Mouse (Mus musculus): ENCODE results near the gene Susd5. TPM values are rescaled to one million over a fixed set of nuclear protein-coding genes. Genes with fewer than 3 reads are reported as not detected.
A peak's percentile ranks its signal among the peaks of the same experiment; 100 is the strongest.

Gene Susd5
- 9.7 and 17.2 TPM in 2 replicates for polyA plus RNA-seq (2015; fragmentation: Nextera tagmentation; extraction: Ambion mirVana)

DNA sequence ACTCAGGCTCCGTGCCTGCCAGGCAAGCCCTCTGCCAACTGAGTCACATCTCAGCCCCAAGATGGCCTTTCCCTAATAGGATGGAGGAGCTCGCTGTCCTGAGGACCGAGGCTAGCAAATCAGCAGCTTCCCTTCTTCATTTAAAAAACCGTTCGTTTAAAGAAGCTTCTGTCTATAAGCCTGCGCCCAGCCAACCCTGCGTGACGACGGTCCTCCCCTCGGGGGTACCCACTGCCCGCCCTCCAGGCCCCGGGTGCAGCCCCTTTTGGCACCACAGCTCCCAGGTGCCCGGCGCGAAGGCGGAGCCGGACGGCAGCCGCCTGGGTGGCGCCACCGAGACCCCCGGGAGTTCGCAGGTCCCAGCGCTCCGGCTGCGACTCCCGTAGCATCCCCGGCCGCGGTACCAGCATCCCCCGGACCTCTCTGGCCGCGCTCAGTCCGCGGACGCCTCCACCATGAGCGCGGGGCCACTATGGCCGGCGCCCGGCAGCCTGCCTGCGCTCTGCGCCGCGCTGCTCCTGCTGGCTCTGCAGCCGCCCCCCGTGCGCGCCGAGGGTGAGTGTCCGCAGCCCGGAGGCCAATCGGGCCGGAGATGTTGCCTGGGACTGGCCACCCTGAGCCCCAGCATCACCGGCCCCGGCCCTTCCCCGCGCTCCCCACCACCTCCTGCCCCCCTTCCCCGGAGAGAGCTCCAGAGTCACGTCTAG, at the start of gene Susd5:
Gene Susd5 (plus strand): TSS at position 51 of the 707 bp plus-strand sequence.
- Histone ChIP-seq H3K27ac (replicated peaks) (no peak within 1 kb of the TSS), H3K4me2 (replicated peaks) (peak within 1 kb of the TSS; percentile 87), H3K4me1 (peaks cover 10% of the 10 kb centered on the region), H3K27me3 (peaks cover 34% of the 10 kb centered on the region), H3K4me3 (replicated peaks) (peak within 1 kb of the TSS; percentile 51), H3K9me3 (replicated peaks) (no peaks in the 10 kb centered on the region), H3K36me3 (no peaks in the 10 kb centered on the region), H3K9ac (peak within 1 kb of the TSS; percentile 26; the same call in 1 of the 2 replicates)
- WGBS = under 1% methylated on average over 60 of the region's 60 CpGs
- peak; percentile 76 for ATAC-seq (ENCODE audit: insufficient number of reproducible peaks, low FRiP score, low TSS enrichment, low read depth)

DNA sequence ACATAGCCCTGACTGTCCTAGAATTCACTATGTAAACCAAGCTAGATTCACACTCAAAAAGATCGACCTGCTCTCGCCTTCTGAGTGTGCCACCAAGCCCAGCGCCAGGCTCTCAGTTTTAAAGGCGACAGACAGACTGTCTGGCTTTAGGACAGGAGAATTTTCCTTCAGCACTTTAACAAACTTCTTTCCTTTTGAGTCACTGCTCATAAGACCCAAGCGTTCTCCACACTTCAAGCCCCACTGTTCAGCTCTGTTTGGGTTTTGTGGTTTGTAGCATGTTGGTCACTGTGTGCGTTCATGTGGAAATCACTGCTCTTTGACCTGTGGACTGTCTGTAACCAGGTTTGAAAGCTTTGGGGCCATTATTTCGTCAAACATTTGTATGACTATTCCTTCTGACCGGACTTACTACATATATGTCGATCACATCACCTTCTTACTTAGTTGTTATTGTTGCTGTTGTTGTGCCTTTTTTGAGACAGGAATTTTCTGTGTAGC, 49.0 kb upstream of the Susd5 start:
- Histone ChIP-seq H3K27ac (replicated peaks) (no peak overlapping the region), H3K9me3 (replicated peaks) (no peaks in the 10 kb centered on the region), H3K9ac (no peak overlapping the region), H3K27me3 (no peaks in the 10 kb centered on the region), H3K4me3 (replicated peaks) (no peak overlapping the region), H3K4me2 (replicated peaks) (no peak overlapping the region), H3K36me3 (no peaks in the 10 kb centered on the region), H3K4me1 (no peaks in the 10 kb centered on the region)
- no peak for ATAC-seq (ENCODE audit: insufficient number of reproducible peaks, low FRiP score, low TSS enrichment, low read depth)
- WGBS = 91% methylated on average over 9 of the region's 9 CpGs

DNA sequence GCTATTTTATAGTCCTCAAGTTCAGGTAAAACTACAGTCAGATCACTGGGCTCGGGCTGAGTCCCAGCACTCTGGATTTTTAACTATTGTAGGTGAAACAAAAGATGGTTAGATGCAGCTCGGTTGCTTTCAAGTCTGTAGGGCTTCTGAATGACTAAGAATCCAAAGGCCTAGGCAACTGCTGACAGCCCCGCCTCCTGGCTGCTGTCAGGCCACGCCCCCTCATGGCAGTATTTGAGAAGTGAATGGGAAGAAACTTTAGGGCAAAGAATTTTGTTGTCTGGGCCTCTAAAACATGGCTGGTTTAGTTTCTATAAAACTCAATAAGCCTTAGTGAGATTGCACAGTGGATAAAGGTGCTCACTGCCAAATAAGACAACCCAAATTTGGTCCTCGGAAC, 47.4 kb upstream of the Susd5 start:
- Histone ChIP-seq H3K9ac (no peak overlapping the region), H3K4me3 (replicated peaks) (no peak overlapping the region), H3K27ac (replicated peaks) (no peak overlapping the region), H3K27me3 (no peaks in the 10 kb centered on the region), H3K9me3 (replicated peaks) (no peaks in the 10 kb centered on the region), H3K4me2 (replicated peaks) (no peak overlapping the region), H3K4me1 (no peaks in the 10 kb centered on the region), H3K36me3 (no peaks in the 10 kb centered on the region)
- no peak for ATAC-seq (ENCODE audit: insufficient number of reproducible peaks, low FRiP score, low TSS enrichment, low read depth)
- WGBS = 53% methylated on average over 5 of the region's 5 CpGs

GRCm38 (mm10) chr9:114011203-114011602, 45.7 kb upstream of the Susd5 start:
- H3K9ac ChIP-seq = no peak overlapping the region
- no peak overlapping the region for H3K4me2 ChIP-seq (replicated peaks)
- 67% methylated on average over 18 of the region's 18 CpGs for WGBS
- H3K4me1 ChIP-seq = no peaks in the 10 kb centered on the region
- no peak for ATAC-seq (ENCODE audit: insufficient number of reproducible peaks, low FRiP score, low TSS enrichment, low read depth)
- H3K36me3 ChIP-seq = no peaks in the 10 kb centered on the region
- no peak overlapping the region for H3K27ac ChIP-seq (replicated peaks)
- H3K4me3 ChIP-seq (replicated peaks) = no peak overlapping the region
- H3K27me3 ChIP-seq = no peaks in the 10 kb centered on the region
- H3K9me3 ChIP-seq (replicated peaks) = no peaks in the 10 kb centered on the region

DNA sequence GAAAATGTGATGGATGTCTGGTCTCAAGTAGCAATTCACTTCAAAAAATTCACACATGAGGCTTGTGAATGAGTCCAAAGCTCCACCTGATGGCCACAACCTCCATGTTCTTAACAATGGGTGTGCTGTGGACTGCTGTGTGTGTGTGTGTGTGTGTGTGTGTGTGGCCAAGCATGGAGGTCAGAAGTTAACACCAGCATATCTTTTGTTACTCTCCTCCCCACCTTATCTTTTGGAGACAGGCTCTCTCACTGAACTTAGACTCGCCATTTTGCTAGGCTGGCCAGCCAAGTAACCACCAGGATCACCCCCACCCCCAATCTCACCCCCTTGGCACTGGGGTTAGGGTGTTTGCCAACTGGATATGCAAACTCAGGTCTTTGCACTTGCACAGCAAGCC, 42.9 kb upstream of the Susd5 start:
- no peaks in the 10 kb centered on the region for H3K9me3 ChIP-seq (replicated peaks)
- no peaks in the 10 kb centered on the region for H3K27me3 ChIP-seq
- H3K4me1 ChIP-seq = no peaks in the 10 kb centered on the region
- H3K27ac ChIP-seq (replicated peaks) = no peak overlapping the region
- no peak overlapping the region for H3K4me2 ChIP-seq (replicated peaks)
- no peak overlapping the region for H3K4me3 ChIP-seq (replicated peaks)
- ATAC-seq (ENCODE audit: insufficient number of reproducible peaks, low FRiP score, low TSS enrichment, low read depth) = no peak
- H3K36me3 ChIP-seq = no peaks in the 10 kb centered on the region
- 95% methylated on average over 1 of the region's 1 CpGs for WGBS
- no peak overlapping the region for H3K9ac ChIP-seq

- no peaks in the 10 kb centered on the region for H3K36me3 ChIP-seq
- ATAC-seq (ENCODE audit: insufficient number of reproducible peaks, low FRiP score, low TSS enrichment, low read depth) = no peak
- no peak overlapping the region for H3K4me3 ChIP-seq (replicated peaks)
- no peaks in the 10 kb centered on the region for H3K4me1 ChIP-seq
- no peaks in the 10 kb centered on the region for H3K9me3 ChIP-seq (replicated peaks)
- 91% methylated on average over 4 of the region's 4 CpGs for WGBS
- H3K9ac ChIP-seq = no peak overlapping the region
- no peak overlapping the region for H3K4me2 ChIP-seq (replicated peaks)
- H3K27ac ChIP-seq (replicated peaks) = no peak overlapping the region
- no peaks in the 10 kb centered on the region for H3K27me3 ChIP-seq
Measured at GRCm38 (mm10) chr9:114015724-114016123, 41.2 kb upstream of the Susd5 start.

DNA sequence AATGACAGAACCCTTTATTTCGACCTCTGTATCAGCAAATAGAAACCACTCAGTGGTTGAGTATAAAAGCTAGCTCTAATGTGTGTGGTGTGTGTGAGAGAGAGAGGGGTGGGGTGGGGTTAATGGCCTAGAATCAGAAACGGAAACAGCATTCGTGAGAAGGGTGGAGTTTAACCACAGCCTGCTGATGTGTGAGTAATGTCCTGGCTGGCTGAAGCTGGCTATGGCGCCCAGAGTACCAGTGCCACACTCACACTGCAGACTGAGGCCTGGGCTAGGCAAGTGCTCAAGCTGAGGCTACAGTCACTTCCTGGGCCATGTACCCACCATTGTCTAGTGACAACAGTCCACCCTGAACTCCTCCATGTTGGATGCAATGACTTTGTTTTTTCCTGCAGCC, 40.5 kb upstream of the Susd5 start:
- no peak overlapping the region for H3K4me3 ChIP-seq (replicated peaks)
- no peak overlapping the region for H3K9ac ChIP-seq
- no peaks in the 10 kb centered on the region for H3K36me3 ChIP-seq
- H3K27ac ChIP-seq (replicated peaks) = no peak overlapping the region
- no peaks in the 10 kb centered on the region for H3K27me3 ChIP-seq
- 70% methylated on average over 4 of the region's 4 CpGs for WGBS
- no peak overlapping the region for H3K4me2 ChIP-seq (replicated peaks)
- H3K4me1 ChIP-seq = no peaks in the 10 kb centered on the region
- no peaks in the 10 kb centered on the region for H3K9me3 ChIP-seq (replicated peaks)
- no peak for ATAC-seq (ENCODE audit: insufficient number of reproducible peaks, low FRiP score, low TSS enrichment, low read depth)

GRCm38 (mm10) chr9:114019012-114019762, 37.8 kb upstream of the Susd5 start:
- H3K9me3 ChIP-seq (replicated peaks) = no peaks in the 10 kb centered on the region
- 73% methylated on average over 7 of the region's 7 CpGs for WGBS
- no peak for ATAC-seq (ENCODE audit: insufficient number of reproducible peaks, low FRiP score, low TSS enrichment, low read depth)

GRCm38 (mm10) chr9:114022141-114022540, 34.8 kb upstream of the Susd5 start:
- WGBS = 46% methylated on average over 4 of the region's 4 CpGs
- Histone ChIP-seq H3K9ac (no peak overlapping the region), H3K27me3 (0 out of 2 replicates have a peak, but pooled peaks cover 2% of the 10 kb centered on the region), H3K9me3 (replicated peaks) (no peaks in the 10 kb centered on the region), H3K27ac (replicated peaks) (no peak overlapping the region), H3K4me2 (replicated peaks) (no peak overlapping the region), H3K36me3 (no peaks in the 10 kb centered on the region), H3K4me3 (replicated peaks) (no peak overlapping the region), H3K4me1 (peaks cover 17% of the 10 kb centered on the region)
- ATAC-seq (ENCODE audit: insufficient number of reproducible peaks, low FRiP score, low TSS enrichment, low read depth) = no peak

More at GRCm38 (mm10) chr9:114019012-114019762, 37.8 kb upstream of the Susd5 start:
- Histone ChIP-seq H3K4me2 (replicated peaks) (no peak overlapping the region), H3K4me3 (replicated peaks) (no peak overlapping the region), H3K27me3 (no peaks in the 10 kb centered on the region), H3K36me3 (no peaks in the 10 kb centered on the region), H3K9ac (no peak overlapping the region), H3K4me1 (no peaks in the 10 kb centered on the region), H3K27ac (replicated peaks) (no peak overlapping the region)

DNA sequence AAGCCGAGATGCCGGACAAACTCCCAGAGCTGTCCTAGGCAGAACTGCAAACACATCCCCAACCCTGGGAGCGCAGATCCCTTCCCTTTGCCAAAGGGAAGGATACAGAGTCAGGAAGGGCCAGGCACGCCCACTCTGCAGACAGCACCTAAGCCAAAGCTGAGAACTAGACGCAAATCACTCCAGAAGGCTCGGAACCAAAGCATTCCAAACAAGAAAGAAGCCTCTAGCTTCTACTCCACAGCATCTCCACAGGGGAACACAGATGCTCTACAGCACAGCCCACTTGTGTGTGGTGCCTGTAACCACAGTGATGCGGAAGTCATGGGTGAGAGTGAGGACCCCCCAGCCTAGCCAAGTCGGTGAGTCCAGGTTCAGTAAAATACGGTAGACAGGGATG, 31.8 kb upstream of the Susd5 start:
- Histone ChIP-seq H3K27me3 (0 out of 2 replicates have a peak, but pooled peaks cover 2% of the 10 kb centered on the region), H3K9me3 (replicated peaks) (no peaks in the 10 kb centered on the region), H3K9ac (no peak overlapping the region), H3K36me3 (no peaks in the 10 kb centered on the region), H3K27ac (replicated peaks) (no peak overlapping the region), H3K4me2 (replicated peaks) (peak overlapping the region; percentile 93), H3K4me1 (peaks cover 17% of the 10 kb centered on the region), H3K4me3 (replicated peaks) (0 out of 2 replicates have a peak overlapping the region, but pooled peaks have one; percentile 63)
- no peak for ATAC-seq (ENCODE audit: insufficient number of reproducible peaks, low FRiP score, low TSS enrichment, low read depth)
- 40% methylated on average over 9 of the region's 9 CpGs for WGBS

DNA sequence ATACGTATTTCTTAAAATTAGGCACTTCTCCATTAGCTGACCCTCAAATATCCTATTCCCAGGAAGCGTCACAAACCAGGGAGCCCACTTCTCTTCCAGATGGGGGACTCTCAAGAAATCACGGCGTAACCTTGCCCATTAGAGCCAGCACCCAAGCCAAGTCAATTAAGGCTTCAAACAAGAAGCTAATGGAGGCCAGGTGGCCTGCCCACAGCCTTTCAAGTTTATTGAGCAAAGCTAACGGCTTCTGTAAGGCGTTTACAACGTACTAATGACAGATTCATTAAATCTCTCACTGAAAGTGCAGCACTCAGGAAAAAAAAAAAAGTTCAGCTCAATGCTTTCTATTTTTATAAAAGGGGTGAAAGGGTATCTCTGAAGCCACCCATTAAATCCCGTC, 31.1 kb upstream of the Susd5 start:
- Histone ChIP-seq H3K36me3 (no peaks in the 10 kb centered on the region), H3K27me3 (0 out of 2 replicates have a peak, but pooled peaks cover 2% of the 10 kb centered on the region), H3K4me2 (replicated peaks) (peak overlapping the region; percentile 93), H3K4me3 (replicated peaks) (peak overlapping the region; percentile 63), H3K9me3 (replicated peaks) (no peaks in the 10 kb centered on the region), H3K9ac (peak overlapping the region; percentile 57; the same call in 1 of the 2 replicates), H3K27ac (replicated peaks) (0 out of 2 replicates have a peak overlapping the region, but pooled peaks have one; percentile 8), H3K4me1 (peaks cover 17% of the 10 kb centered on the region)
- ATAC-seq (ENCODE audit: insufficient number of reproducible peaks, low FRiP score, low TSS enrichment, low read depth) = no peak
- WGBS = 10% methylated on average over 8 of the region's 8 CpGs

All from embryonic facial prominence, embryonic 15.5 days (tissue).